Mouse (Mus musculus): ENCODE measurements at regions not wholly inside any gene's neighbourhood (a gene's known extent, or its start where the extent isn't known, plus 50 kb on each side); places are given as distances from the start of the nearest gene placed in this dataset.

DNA sequence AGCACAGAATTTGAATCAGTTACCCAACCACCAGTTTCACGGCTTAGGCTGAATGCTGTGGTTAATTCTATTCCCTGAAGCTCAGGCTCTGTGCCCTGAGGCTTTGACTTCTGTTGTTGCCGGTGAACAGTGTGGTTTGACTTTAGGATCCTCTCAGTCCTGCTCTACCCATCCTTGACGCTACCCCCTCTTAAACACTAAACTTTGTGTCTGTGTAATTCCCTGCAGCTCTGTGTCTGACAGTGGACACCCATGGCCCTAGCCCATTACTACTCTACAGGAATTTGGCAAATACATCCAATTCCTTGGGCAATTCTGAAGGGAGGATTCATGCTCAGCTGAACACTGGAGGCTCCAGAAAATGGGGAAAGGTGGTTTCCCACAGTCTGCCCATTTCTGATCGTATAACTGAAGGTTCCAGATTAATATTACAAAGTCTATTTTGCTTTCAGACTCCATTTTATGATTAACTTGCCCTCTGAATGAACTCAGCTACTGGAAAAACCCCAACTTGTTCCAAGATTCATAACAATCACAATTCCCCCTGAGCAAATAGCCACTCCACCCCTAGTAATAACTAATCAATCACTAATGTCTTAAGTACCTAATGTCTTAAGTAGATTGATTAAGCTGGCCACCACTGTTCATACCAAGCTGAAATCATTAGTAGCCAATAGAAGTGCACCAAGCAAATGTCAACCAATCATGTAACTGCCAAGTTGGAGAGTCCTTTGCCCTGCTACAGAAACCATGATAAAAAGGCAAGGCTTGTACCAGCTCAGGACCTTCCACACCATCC, 182.6 kb downstream of the Ice1 start:
- WGBS: 87% methylated on average over 4 of the region's 4 CpGs

DNA sequence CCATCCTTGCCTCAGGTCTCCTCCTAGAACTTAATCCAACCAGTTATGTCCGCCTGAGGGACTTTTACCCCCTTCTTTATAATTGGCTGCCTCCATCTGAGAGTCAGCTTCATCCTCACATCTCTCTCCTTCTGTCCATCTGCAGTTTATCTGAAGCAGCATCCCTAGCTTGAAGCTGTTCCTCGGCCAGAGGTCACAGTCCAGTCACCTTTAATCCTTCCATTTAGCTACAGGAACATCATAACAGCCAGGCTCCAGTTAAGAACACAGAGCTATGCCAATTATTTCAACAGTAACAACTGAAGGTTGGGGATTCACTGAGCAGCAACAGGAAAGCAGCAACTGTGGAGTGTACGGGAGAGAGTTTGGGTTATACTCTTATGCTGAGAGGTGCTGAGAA, 179.0 kb downstream of the Ice1 start:
- Histone ChIP-seq H3K27me3 (replicated peaks; ENCODE audit: control insufficient read depth, insufficient read depth, low read length) (no peaks in the 10 kb centered on the region), H3K9me3 (replicated peaks; ENCODE audit: control insufficient read depth, low read length) (no peaks in the 10 kb centered on the region), H3K27ac (ENCODE audit: low read depth, low read length) (no peak overlapping the region), H3K4me2 (ENCODE audit: low read length) (no peak overlapping the region), H3K4me3 (ENCODE audit: low read depth, low read length) (no peak overlapping the region), H3K9ac (ENCODE audit: low read length) (no peak overlapping the region), H3K36me3 (ENCODE audit: control insufficient read depth, insufficient read depth, low read length) (no peaks in the 10 kb centered on the region), H3K4me1 (ENCODE audit: control insufficient read depth, insufficient read depth, low read length) (no peaks in the 10 kb centered on the region)
- no peak for ATAC-seq
- DNase-seq (ENCODE audit: low spot score): no peak
- WGBS: 74% methylated on average over 3 of the region's 3 CpGs

More for the DNA sequence above, 182.6 kb downstream of the Ice1 start:
- Histone ChIP-seq H3K27ac (ENCODE audit: low read depth, low read length) (no peak overlapping the region), H3K9ac (ENCODE audit: low read length) (no peak overlapping the region), H3K27me3 (replicated peaks; ENCODE audit: control insufficient read depth, insufficient read depth, low read length) (no peaks in the 10 kb centered on the region), H3K36me3 (ENCODE audit: control insufficient read depth, insufficient read depth, low read length) (no peaks in the 10 kb centered on the region), H3K4me1 (ENCODE audit: control insufficient read depth, insufficient read depth, low read length) (no peaks in the 10 kb centered on the region), H3K9me3 (replicated peaks; ENCODE audit: control insufficient read depth, low read length) (no peaks in the 10 kb centered on the region), H3K4me2 (ENCODE audit: low read length) (no peak overlapping the region), H3K4me3 (ENCODE audit: low read depth, low read length) (no peak overlapping the region)
- DNase-seq (ENCODE audit: low spot score) (no peak), ATAC-seq (no peak)

DNA sequence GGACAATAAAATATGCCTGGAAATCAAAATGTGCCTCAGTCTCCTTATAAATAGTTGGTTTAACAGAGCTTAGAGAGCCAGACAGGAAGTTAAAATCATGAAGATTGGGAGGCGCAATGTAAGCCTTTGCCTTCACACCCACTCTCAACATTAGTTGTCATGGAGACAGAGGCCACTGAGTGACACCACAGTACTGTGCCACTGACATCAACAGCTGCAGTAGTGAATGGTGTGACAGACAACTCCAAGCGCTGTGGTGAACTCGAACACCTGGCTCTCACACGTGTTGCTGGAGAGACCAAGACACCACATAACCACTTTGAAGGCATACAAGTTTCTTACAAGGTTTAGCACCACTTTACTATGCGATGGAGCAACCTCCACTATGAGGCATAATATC, 172.4 kb downstream of the Ice1 start:
- Histone ChIP-seq H3K4me2 (ENCODE audit: low read length) (no peak overlapping the region), H3K27me3 (replicated peaks; ENCODE audit: control insufficient read depth, insufficient read depth, low read length) (no peaks in the 10 kb centered on the region), H3K9ac (ENCODE audit: low read length) (no peak overlapping the region), H3K4me1 (ENCODE audit: control insufficient read depth, insufficient read depth, low read length) (no peaks in the 10 kb centered on the region), H3K36me3 (ENCODE audit: control insufficient read depth, insufficient read depth, low read length) (no peaks in the 10 kb centered on the region), H3K27ac (ENCODE audit: low read depth, low read length) (no peak overlapping the region), H3K4me3 (ENCODE audit: low read depth, low read length) (no peak overlapping the region), H3K9me3 (replicated peaks; ENCODE audit: control insufficient read depth, low read length) (no peaks in the 10 kb centered on the region)
- ATAC-seq (peak; percentile 42; the same call in 1 of the 2 replicates), DNase-seq (ENCODE audit: low spot score) (peak; percentile 23)
- WGBS: 78% methylated on average over 5 of the region's 5 CpGs

DNA sequence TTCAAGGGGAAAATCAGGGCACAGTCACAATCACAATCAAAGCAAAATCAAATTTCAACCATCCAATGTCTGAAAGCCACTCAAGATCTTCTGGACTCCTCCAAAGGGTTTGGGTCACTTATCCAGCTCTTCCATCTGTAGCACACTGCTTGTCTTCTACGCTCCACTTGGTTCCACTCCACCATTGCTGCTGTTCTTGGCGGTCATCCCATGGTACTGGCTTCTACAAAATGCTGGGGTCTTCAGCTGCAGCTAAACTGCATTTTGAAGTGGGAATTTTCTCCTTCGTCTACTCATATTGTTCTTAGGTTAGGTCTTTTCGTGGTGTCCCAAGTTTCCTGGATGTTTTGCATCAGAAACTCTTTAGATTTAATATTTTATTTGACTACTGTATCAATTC, 162.7 kb downstream of the Ice1 start:
- H3K27ac ChIP-seq (ENCODE audit: low read depth, low read length): no peak overlapping the region
- H3K9ac ChIP-seq (ENCODE audit: low read length): no peak overlapping the region
- ATAC-seq: no peak
- H3K4me1 ChIP-seq (ENCODE audit: control insufficient read depth, insufficient read depth, low read length): no peaks in the 10 kb centered on the region
- no peak overlapping the region for H3K4me3 ChIP-seq (ENCODE audit: low read depth, low read length)
- 87% methylated on average over 4 of the region's 4 CpGs for WGBS
- no peak overlapping the region for H3K4me2 ChIP-seq (ENCODE audit: low read length)
- H3K36me3 ChIP-seq (ENCODE audit: control insufficient read depth, insufficient read depth, low read length): no peaks in the 10 kb centered on the region
- H3K27me3 ChIP-seq (replicated peaks; ENCODE audit: control insufficient read depth, insufficient read depth, low read length): no peaks in the 10 kb centered on the region
- H3K9me3 ChIP-seq (replicated peaks; ENCODE audit: control insufficient read depth, low read length): no peaks in the 10 kb centered on the region
- DNase-seq (ENCODE audit: low spot score): no peak

DNA sequence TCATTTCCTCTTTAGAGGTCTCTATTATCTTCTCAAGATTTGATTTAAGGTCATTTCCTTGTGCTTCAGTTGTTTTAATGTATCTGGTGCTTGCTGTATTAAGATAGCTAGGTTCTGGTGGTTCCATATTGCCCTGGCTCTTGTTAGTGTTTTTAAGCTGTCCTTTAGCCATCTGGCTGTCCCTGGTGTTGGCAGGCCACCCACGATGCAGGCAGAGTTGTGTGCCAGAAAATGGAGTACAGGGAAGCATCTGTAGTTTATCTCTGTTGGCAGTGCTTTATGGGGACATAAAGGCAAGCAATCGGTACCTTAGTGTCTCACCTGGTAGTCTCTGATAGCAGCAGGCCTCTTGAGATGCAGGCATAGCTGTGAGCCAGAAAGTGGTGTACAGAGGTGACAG, 162.1 kb downstream of the Ice1 start:
- no peak for ATAC-seq
- Histone ChIP-seq H3K4me2 (ENCODE audit: low read length) (no peak overlapping the region), H3K27ac (ENCODE audit: low read depth, low read length) (no peak overlapping the region), H3K36me3 (ENCODE audit: control insufficient read depth, insufficient read depth, low read length) (no peaks in the 10 kb centered on the region), H3K9me3 (replicated peaks; ENCODE audit: control insufficient read depth, low read length) (no peaks in the 10 kb centered on the region), H3K4me1 (ENCODE audit: control insufficient read depth, insufficient read depth, low read length) (no peaks in the 10 kb centered on the region), H3K4me3 (ENCODE audit: low read depth, low read length) (no peak overlapping the region), H3K27me3 (replicated peaks; ENCODE audit: control insufficient read depth, insufficient read depth, low read length) (no peaks in the 10 kb centered on the region), H3K9ac (ENCODE audit: low read length) (no peak overlapping the region)
- no peak for DNase-seq (ENCODE audit: low spot score)
- 83% methylated on average over 2 of the region's 2 CpGs for WGBS

DNA sequence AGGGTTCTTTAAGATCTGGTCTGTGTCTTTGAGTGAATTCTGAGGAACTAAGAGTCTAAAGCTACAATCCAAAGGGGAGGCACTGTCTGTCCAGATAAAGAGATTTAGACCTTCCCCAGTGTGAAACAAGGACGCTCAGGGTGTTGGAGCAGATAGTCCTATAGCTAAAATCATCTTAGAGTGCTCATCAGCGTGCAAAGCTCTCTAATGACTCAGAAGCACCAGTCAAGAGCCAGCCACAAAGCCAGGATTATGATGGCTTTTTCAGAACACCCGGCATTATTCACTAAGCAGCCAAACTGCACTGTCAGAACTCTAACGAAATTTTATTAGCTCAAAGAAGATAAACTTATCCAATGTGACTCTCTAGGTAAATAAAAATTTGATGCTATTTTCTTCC, 138.1 kb downstream of the Ice1 start:
- DNase-seq (ENCODE audit: low spot score): no peak
- Histone ChIP-seq H3K36me3 (ENCODE audit: control insufficient read depth, insufficient read depth, low read length) (no peaks in the 10 kb centered on the region), H3K9ac (ENCODE audit: low read length) (no peak overlapping the region), H3K27me3 (replicated peaks; ENCODE audit: control insufficient read depth, insufficient read depth, low read length) (no peaks in the 10 kb centered on the region), H3K27ac (ENCODE audit: low read depth, low read length) (no peak overlapping the region), H3K9me3 (replicated peaks; ENCODE audit: control insufficient read depth, low read length) (no peaks in the 10 kb centered on the region), H3K4me2 (ENCODE audit: low read length) (no peak overlapping the region), H3K4me1 (ENCODE audit: control insufficient read depth, insufficient read depth, low read length) (no peaks in the 10 kb centered on the region), H3K4me3 (ENCODE audit: low read depth, low read length) (no peak overlapping the region)
- no peak for ATAC-seq
- WGBS: 22% methylated on average over 4 of the region's 4 CpGs
